Mouse (Mus musculus) CH12F3 (cell line): ENCODE data around the gene Rab13.
"Not testable (repeated sequence)": the region's sequence is repeated elsewhere in the genome, so short reads cannot be mapped to it uniquely, and the experiment has no call there.

Experiments used
- in situ Hi-C: fragments of 300-500 bp; cut with MboI; formaldehyde crosslinking; loops from 2 replicates; pipeline ENCODE4 v1.14.3; 2020; ENCODE audit warnings: low sequenced_read_pairs

Rab13 gene

DNA sequence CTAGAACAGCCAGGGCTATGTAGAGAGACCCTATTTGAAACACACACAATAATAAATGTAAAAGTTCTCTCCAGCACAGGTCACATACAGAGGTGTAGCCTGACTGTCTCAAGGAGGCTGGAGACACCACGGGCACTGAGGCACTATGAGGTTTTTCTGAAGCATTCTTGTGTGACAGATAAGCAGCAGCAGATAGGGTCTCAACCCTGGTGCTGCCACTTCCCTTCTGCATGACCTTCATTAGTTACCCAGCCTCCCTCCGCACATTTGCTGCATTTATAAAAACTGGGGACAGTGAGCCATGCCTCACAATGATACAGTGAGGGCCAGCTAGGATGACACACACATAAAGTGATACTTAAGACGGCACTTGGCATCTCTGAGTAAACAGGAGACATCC, 9.4 kb downstream of the Rab13 start:
- in situ Hi-C loops: no loop called here

DNA sequence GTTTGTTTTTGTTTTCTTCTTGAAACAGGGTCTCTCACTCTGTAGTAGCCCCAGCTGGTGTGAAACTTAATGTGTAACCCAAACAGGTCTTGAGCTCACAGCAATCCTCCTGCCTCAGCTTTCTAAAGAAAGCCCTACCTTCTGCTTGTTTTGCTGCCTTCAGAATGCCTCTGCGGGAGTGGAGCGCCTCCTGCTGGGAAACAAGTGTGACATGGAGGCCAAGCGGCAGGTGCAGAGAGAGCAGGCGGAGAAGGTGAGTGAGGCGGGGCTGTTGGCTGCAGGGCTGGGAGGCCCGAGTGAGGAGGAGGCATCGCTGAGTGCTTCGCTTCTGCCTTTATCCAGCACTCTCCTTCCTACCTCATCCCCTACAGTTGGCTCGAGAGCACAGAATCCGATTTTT, 10.8 kb downstream of the Rab13 start:
- in situ Hi-C loops: no loop called here

GRCm38 (mm10) chr3:90231075-90231474, 17.6 kb downstream of the Rab13 start:
- in situ Hi-C loops: no loop called here

- in situ Hi-C loops: no loop called here
Observed at GRCm38 (mm10) chr3:90231507-90232333, 18.2 kb downstream of the Rab13 start, which contains the start of gene Jtb. TSS of gene Jtb (plus strand) at chr3:90231597.

- in situ Hi-C loops: no loop called here
Observed at GRCm38 (mm10) chr3:90241251-90241650, 27.8 kb downstream of the Rab13 start.

DNA sequence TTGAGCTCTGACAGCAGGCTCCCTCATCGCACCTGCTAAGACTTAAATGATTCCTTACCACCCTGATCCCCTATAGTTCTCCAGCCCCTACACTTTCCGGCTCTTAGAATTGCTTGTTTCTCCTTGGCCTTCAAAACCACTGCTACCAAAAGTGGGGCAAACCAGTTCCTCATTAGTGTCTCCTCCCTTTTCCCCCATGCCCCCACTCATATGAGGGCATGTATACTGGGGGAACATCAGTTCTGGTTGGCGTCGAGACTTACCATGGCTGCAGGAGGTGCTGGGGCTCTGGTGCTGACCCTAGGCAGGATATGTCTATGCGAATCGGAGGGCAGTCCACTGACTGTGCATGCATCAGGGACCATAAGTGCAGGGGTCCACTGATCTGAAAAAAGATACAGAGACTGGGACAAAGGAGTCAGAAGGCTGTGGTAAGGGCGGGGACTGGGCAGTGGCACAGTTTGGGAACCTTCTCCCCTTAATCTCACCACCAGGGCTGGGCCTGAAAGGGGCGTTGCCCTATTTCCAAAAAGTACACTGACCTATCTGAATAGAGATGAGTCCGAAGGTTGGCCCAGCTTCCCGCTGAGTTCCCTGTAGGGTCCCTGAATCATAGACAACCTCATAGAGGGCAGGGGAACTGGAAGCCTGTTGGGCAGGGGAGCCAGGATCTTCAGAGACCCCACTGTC, 28.3 kb downstream of the Rab13 start:
- in situ Hi-C loops: no loop called here

- in situ Hi-C loops: no loop called here
Observed at GRCm38 (mm10) chr3:90242984-90243775, 29.7 kb downstream of the Rab13 start, which contains the start of gene Creb3l4. TSS of gene Creb3l4 (minus strand) at chr3:90243512.

GRCm38 (mm10) chr3:90245406-90245805, 31.9 kb downstream of the Rab13 start:
- in situ Hi-C loops: no loop called here

DNA sequence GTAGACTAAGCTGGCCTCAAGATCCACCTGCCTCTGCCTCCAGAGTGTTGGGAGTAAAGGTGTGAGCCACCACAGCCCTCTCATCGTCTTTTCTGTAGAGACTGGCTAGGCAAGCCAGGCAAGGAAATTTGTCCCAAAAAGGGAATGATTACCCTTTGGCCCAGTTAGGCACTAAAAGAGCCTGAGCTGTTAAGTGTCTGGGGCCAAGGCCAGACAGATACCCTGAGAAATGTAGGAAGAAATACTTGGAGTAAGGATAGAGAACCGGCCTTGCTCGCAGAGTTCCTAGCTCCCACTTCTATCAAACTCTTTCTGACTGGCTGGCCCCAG, 34.1 kb downstream of the Rab13 start:
- in situ Hi-C loops: no loop called here

DNA sequence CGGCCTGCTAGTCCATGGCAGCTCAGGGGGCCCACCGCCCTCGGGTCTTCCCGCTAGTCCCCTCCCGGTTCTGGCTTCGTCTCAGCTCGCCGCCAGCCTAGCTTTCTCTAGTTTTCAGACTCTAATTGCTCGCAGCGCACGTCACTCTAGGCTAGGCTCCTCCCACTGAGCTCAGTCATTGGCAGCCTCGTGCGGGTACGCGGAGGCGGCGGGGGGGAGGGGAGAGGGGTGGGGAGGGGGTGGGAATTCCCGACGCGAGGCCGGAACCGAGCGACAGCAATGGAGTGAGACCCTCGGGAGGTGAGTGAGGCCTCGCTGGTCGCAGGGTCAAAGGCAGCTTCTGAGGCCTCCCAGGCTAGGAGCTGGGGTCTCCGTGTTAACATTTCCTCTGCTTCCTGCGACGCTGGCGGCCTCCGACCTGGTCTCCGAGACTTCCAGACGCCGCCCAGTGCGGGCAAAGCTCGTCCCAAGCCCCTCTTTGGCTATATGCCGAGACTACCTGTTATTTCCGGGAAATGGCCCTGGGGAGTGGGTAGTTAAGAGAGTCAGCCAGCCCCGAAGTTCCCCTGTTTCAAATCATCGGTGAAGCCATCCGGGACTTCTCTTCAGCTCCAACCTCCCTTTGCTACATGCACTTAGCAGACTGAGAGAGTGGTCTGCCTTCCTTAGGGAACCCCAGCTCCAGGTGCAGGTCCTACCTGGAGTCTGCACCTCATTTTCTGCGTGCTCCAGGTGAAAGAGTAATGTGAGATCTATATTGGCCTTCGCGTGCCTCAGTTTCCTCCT, 34.7 kb downstream of the Rab13 start, which contains the start of gene Slc39a1:
Gene Slc39a1 (plus strand): TSS at position 213 of the 786 bp plus-strand sequence.
- in situ Hi-C loops: no loop called here

DNA sequence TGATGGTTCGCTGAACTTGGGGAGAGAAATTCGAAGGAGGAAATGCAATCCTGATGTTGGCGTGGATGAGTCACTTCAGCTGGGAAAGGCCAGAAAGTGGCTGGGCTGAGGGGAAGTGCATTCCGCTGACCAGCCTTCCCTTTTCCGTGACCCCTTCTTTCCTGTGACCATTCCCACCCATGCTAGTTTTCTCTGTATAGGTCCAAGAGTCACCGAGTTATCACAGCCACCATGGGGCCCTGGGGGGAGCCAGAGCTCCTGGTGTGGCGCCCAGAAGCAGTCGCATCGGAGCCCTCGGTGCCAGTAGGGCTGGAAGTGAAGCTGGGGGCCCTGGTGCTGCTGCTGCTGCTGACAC, 35.2 kb downstream of the Rab13 start:
- in situ Hi-C loops: no loop called here

DNA sequence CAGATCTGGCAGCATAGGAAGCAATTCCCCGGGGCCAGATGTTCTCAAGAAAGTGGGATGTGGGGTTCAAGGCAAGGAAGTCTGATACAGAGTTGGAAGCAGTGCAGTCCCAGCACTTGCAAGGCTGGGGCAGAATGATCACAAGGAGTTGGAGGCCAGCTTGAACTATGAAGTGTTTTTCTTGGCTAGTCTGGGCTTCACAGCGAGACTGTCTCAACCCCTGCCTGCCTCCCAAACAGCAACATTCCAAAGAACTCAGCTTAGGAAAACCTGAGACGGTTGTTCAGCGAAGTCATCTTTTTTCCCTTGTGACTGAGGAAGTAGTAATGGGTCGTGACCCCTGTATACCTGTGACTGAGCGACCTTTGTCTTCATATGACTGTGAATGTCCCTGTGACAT, 37.3 kb downstream of the Rab13 start:
- in situ Hi-C loops: no loop called here

DNA sequence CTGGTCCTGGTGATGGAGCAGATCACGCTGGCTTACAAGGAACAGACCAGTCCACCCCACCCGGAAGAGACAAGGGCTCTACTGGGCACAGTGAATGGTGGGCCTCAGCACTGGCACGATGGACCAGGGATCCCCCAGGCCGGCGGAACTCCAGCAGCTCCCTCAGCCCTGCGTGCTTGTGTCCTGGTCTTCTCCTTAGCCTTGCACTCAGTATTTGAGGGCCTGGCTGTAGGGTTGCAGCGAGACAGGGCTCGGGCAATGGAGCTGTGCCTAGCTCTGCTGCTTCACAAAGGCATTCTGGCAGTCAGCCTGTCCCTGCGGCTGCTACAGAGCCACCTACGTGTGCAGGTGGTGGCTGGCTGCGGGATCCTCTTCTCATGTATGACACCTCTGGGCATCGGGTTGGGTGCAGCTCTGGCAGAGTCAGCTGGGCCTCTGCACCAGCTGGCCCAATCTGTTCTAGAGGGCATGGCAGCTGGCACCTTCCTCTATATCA, 38.3 kb downstream of the Rab13 start:
- in situ Hi-C loops: not testable (repeated sequence)

DNA sequence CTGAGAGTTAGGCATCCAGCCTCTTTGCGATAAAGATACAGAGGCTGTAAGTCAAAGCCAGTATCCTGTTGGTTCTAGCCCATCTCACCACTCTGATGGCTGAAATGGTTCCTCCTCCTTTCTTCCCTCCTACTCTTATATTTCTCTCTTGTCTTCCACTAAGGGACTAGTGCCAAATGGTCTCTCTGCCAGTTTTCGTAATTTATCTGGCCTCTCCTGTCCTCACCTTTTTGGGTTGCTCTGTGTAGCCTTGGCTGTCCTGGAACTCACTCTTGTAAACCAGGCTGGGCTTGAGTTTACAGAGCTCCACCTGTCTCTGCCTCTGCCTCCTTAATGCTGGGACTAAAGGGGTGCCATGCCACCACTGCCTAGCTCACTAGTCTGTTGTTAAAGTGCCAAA, 39.2 kb downstream of the Rab13 start:
- in situ Hi-C loops: not testable (repeated sequence)

DNA sequence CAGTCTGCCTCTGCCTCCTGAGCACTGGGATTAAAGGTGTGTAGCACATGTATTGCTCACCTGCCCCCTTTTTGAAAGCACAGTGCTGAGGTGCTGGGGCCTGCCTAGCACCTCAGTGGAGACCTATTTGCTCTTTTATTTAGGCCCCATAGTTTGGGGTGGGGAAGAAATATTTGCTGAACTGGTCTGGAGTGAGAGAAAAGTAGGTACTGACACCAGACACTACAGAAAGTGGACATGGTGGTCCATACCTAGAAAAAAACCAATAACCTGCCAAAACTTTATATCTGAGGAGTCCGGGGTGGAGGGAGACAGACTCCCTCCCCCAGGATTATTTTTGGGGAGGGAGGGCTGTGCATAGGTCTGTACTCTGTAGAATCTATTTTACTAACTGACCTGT, 39.7 kb downstream of the Rab13 start:
- in situ Hi-C loops: not testable (repeated sequence)

DNA sequence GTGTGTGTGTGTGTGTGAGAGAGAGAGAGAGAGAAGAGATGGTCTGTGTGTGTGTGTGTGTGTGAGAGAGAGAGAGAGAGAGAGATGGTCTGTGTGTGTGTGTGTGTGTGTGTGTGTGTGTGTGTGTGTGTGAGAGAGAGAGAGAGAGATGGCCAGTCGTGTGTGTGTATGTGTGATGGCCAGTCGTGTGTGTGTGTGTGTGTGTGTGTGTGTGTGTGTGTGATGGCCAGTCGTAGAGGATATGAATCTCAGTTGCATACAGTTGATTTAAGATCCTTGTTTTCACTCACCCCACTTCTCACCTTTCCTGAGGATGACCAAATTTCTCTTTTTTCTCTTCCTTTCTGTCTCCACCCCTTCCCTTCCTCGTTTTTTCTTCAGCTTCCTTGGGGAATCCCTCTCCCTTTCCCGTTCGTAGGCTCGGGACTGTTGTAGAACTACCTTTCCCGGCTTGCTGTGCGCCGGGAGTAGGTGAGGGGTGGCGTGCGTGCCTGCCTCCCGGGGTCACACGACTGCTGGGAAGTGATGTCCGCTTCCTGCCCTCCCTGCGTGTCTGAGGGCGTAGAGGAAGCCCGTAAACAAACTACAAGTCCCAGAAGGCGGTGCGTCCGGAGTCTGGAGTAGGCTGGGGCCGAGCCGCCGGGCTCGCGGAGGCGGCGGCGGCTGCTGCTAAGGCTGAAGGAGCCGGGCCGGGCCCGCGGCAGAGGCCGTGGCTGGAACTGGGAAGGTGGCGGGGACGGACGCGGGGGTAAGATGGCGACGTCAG, 40.3 kb downstream of the Rab13 start, which contains the start of gene Crtc2:
Gene Crtc2 (plus strand): TSS at position 511 of the 766 bp plus-strand sequence.
- in situ Hi-C loops: no loop called here

GRCm38 (mm10) chr3:90254419-90255193, 41.1 kb downstream of the Rab13 start:
- in situ Hi-C loops: no loop called here

DNA sequence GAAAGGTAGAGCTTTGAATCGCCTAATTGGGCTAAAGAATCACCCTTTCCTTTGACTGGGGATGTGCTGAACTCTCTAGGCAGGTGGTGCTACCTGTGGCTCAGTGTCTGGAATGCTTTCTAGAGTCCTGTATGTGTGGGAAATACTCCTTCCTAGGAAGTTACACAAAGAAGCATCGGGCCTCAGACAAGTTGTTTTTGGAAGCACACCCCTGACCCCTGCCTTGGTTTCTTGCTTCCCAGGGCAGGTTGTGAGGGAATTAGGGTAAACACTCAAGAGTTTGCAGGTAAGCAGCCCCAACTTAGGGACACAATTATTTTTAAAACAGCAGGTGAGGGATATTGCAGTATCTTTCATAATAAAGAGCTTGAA, 41.7 kb downstream of the Rab13 start:
- in situ Hi-C loops: no loop called here

DNA sequence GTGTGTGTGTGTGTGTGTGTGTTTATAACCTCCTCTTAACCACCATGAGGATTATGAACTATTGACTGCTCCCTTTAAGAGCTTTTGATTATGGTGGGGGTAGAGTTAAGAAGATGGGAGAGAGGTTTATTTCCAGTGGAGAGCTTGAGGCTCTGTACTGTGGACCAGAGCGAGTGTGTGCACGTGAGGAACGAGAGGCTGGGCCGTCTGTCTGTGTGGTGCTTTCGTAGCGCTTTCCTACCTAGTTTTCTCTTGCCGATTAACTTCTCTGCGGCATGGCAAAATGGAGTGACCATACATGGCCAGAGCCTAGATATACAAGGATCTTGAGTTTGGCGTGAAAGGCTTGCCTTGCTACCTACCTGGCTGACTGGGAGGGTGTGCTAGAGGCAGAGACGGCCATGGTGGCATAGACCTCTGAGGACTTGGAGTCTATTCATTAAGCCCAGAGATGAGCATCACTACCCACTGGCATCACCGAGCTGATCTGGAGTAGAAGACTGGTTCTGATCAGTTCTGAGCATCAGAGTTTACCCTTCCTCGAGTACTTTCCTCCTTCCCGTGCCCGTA, 42.4 kb downstream of the Rab13 start:
- in situ Hi-C loops: no loop called here
